Mouse (Mus musculus) midbrain, embryonic 16.5 days (tissue): ENCODE data around the gene Prep. TPM values are rescaled to one million over a fixed set of nuclear protein-coding genes. Genes with fewer than 3 reads are reported as not detected.

Experiments
- ATAC-seq: fragments of 200-750 bp; cut with Nextera tagmentation; 2 replicates; pipeline ENCODE4 v1.8.0; 2017; ENCODE audit warnings: moderate TSS enrichment
- H3K27ac ChIP-seq: fragments of 300-500 bp; sonication (generic); 2 replicates; pipeline ENCODE4 v1.5.1; 2014; ENCODE audit warnings: mild to moderate bottlenecking, low read length, mixed read lengths
- H3K27me3 ChIP-seq: fragments of 300-500 bp; sonication (generic); 2 replicates; pipeline ENCODE4 v1.6.1; 2014; ENCODE audit warnings: low read depth, low read length, mixed read lengths; ENCODE audit not compliant: control insufficient read depth, insufficient read depth
- H3K36me3 ChIP-seq: fragments of 300-500 bp; sonication (generic); 2 replicates; pipeline ENCODE4 v1.6.1; 2014; ENCODE audit warnings: mild to moderate bottlenecking, low read length, moderate library complexity, mixed read lengths; ENCODE audit not compliant: control insufficient read depth, insufficient read depth
- H3K4me1 ChIP-seq: fragments of 300-500 bp; sonication (generic); 2 replicates; pipeline ENCODE4 v1.6.1; 2014; ENCODE audit warnings: mild to moderate bottlenecking, low read length, mixed read lengths; ENCODE audit not compliant: control insufficient read depth, insufficient read depth
- H3K4me2 ChIP-seq: fragments of 300-500 bp; sonication (generic); 2 replicates; pipeline ENCODE4 v1.6.1; 2014; ENCODE audit warnings: mild to moderate bottlenecking, low read length, mixed read lengths
- H3K4me3 ChIP-seq: fragments of 300-500 bp; sonication (generic); 2 replicates; pipeline ENCODE4 v1.5.1; 2014; ENCODE audit warnings: low read depth, mild to moderate bottlenecking, low read length, moderate library complexity, mixed read lengths
- H3K9ac ChIP-seq: fragments of 300-500 bp; sonication (generic); 2 replicates; pipeline ENCODE4 v1.6.1; 2014; ENCODE audit warnings: low read depth, low read length, mixed read lengths
- H3K9me3 ChIP-seq: fragments of 300-500 bp; sonication (generic); replicated peaks from 2 replicates; pipeline ENCODE4 v1.6.1; 2014; ENCODE audit warnings: mild to moderate bottlenecking, low read length, mixed read lengths; ENCODE audit not compliant: control insufficient read depth, poor library complexity, severe bottlenecking
- WGBS: fragments of 180-500 bp; shearing (Covaris S2); extraction: QIAGEN DNeasy Blood & Tissue Kit; methylation state at CpG from one replicate; pipeline ENCODE4 v1.1.7; 2014; 5-methylcytosine and 5-hydroxymethylcytosine counted together
- microRNA-seq: library from miRNA; unstranded; fragments of <30 nt; microRNA quantifications from one replicate; pipeline ENCODE4, GENCODE M21; 2017
- polyA plus RNA-seq: library from polyadenylated mRNA; unstranded; fragments of >200 nt; fragmentation: Nextera tagmentation; extraction: Ambion mirVana; gene quantifications from 2 replicates; pipeline ENCODE4 v1.2.1, GENCODE M21; 2015

The Prep gene
- polyA plus RNA-seq, 1 experiment from 2014 or later, result 26.1 TPM

GRCm38 (mm10) chr10:45210201-45210600 is 143.2 kb downstream of the Prep start:
- Histone ChIP-seq H3K4me1 (no peaks in the 10 kb centered on the region), H3K27me3 (no peaks in the 10 kb centered on the region), H3K9me3 (no peaks in the 10 kb centered on the region), H3K27ac (no peak overlapping the region), H3K9ac (no peak overlapping the region), H3K4me2 (no peak overlapping the region), H3K4me3 (no peak overlapping the region), H3K36me3 (no peaks in the 10 kb centered on the region)
- ATAC-seq, result no peak

GRCm38 (mm10) chr10:45216676-45217075 is 149.7 kb downstream of the Prep start:
- no peak for ATAC-seq
- Histone ChIP-seq H3K27ac (no peak overlapping the region), H3K4me2 (no peak overlapping the region), H3K4me3 (no peak overlapping the region), H3K36me3 (no peaks in the 10 kb centered on the region), H3K27me3 (no peaks in the 10 kb centered on the region), H3K9ac (no peak overlapping the region), H3K9me3 (no peaks in the 10 kb centered on the region), H3K4me1 (no peaks in the 10 kb centered on the region)
- WGBS, result 89% methylated on average over 7 of the region's 7 CpGs

Small RNA genes lying within 50 kb of the gene (microRNA-seq; reads per million reads assigned to microRNA genes)
- gene Gm23766, result not detected

Other genes with a start within 250 kb of the Prep start
- 1.6 and 2.2 TPM in 2 replicates for gene Popdc3, start 110.9 kb downstream of the Prep start, polyA plus RNA-seq